Mouse (Mus musculus) liver, embryonic 14.5 days (tissue): ENCODE data around the gene Ifna16. TPM values are rescaled to one million over a fixed set of nuclear protein-coding genes. Genes with fewer than 3 reads are reported as not detected.

Source experiments
- ATAC-seq: fragments of 200-750 bp; cut with Nextera tagmentation; 2 replicates; pipeline ENCODE4 v1.8.0; 2017; ENCODE audit warnings: moderate number of reproducible peaks, mild to moderate bottlenecking, moderate library complexity; ENCODE audit not compliant: insufficient read depth
- DNase-seq, 3 experiments: peaks; one replicate each; pipeline ENCODE4 v3.0.0-alpha.2; 2012 to 2013; ENCODE audit warnings: low read depth in 3 of 3, low spot score in 3 of 3
- H3K27ac ChIP-seq: fragments of 300-500 bp; sonication (generic); 2 replicates; pipeline ENCODE4 v1.5.1; 2014; ENCODE audit warnings: moderate library complexity, mild to moderate bottlenecking, control low read depth, inconsistent platforms
- H3K27me3 ChIP-seq: fragments of 300-500 bp; sonication (generic); 2 replicates; pipeline ENCODE4 v1.6.1; 2014; ENCODE audit warnings: mild to moderate bottlenecking, low read length, moderate library complexity; ENCODE audit not compliant: control insufficient read depth, insufficient read depth
- H3K36me3 ChIP-seq: fragments of 300-500 bp; sonication (generic); replicated peaks from 2 replicates; pipeline ENCODE4 v1.6.1; 2014; ENCODE audit warnings: low read depth; ENCODE audit not compliant: control insufficient read depth, insufficient read depth
- H3K4me1 ChIP-seq, 2 experiments: fragments of 200-500 bp in 1 of 2; fragments of 300-500 bp in 1 of 2; sonication (generic) in 1 of 2; replicated peaks; 2 replicates each; pipeline ENCODE4 v1.6.1; 2012 to 2014; ENCODE audit warnings: antibody characterized with exemption in 1 of 2, inconsistent platforms in 1 of 2, low read length in 1 of 2; ENCODE audit not compliant: control insufficient read depth in 2 of 2, insufficient read depth in 2 of 2
- H3K4me2 ChIP-seq: fragments of 300-500 bp; sonication (generic); 2 replicates; pipeline ENCODE4 v1.6.1; 2014; ENCODE audit warnings: low read depth, mild to moderate bottlenecking, control low read depth, moderate library complexity
- H3K4me3 ChIP-seq, 2 experiments: fragments of 200-500 bp in 1 of 2; fragments of 300-500 bp in 1 of 2; sonication (generic) in 1 of 2; 2 replicates each; pipeline ENCODE4 v1.5.1; 2012 to 2014; ENCODE audit warnings: low read depth in 2 of 2, low read length in 2 of 2, mild to moderate bottlenecking in 2 of 2, control low read depth in 1 of 2, inconsistent platforms in 1 of 2, moderate library complexity in 1 of 2; ENCODE audit not compliant: insufficient read depth in 1 of 2
- H3K9ac ChIP-seq: fragments of 300-500 bp; sonication (generic); replicated peaks from 2 replicates; pipeline ENCODE4 v1.6.1; 2014; ENCODE audit warnings: mild to moderate bottlenecking, control low read depth, moderate library complexity
- H3K9me3 ChIP-seq: fragments of 300-500 bp; sonication (generic); 2 replicates; pipeline ENCODE4 v1.6.1; 2016; ENCODE audit warnings: low read length, mixed read lengths; ENCODE audit not compliant: control insufficient read depth
- CTCF ChIP-seq: IDR thresholded peaks from 2 replicates; pipeline ENCODE4 v1.5.1; 2016; ENCODE audit warnings: antibody characterized with exemption, low read depth, control low read depth
- EP300 ChIP-seq: IDR thresholded peaks from 2 replicates; pipeline ENCODE4 v1.6.1; 2016; ENCODE audit warnings: antibody characterized with exemption, low read depth
- WGBS: fragments of 180-500 bp; shearing (Covaris S2); extraction: QIAGEN DNeasy Blood & Tissue Kit; methylation state at CpG from one replicate; pipeline ENCODE4 v1.1.7; 2014; ENCODE audit not compliant: insufficient replicate concordance; 5-methylcytosine and 5-hydroxymethylcytosine counted together
- polyA plus RNA-seq, 2 experiments: library from polyadenylated mRNA; depleted of rRNA in 1 of 2; stranded (reverse) in 1 of 2; unstranded in 1 of 2; fragments of >200 nt; fragmentation: Nextera tagmentation in 1 of 2; extraction: Ambion mirVana in 1 of 2; gene quantifications; 2 replicates each; pipeline versions ENCODE4 v1.2.1 to v1.2.3; 2012 to 2014

The Ifna16 gene
- polyA plus RNA-seq, 2 experiments = not detected

DNA sequence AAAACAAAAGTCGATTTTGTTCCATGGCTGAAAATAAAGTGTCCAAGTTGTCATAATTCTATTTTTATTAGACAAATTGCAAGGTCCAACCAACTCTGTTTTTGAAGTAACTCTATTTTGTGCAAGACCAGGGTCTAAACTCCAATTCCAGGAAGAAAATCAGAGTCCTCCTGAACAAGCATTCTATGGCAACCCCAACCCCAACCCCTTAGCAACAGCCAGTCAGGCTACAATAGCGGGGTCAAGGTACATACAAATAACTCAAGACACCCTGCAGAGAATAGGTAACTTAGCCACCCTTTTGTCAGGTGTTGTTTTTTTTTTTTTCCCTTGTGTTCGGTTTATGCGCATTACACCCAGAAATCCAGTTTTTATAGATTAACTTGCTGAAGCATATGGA, 21.0 kb upstream of the Ifna16 start:
- Histone ChIP-seq H3K27ac (no peak overlapping the region), H3K27me3 (no peaks in the 10 kb centered on the region), H3K9ac (no peak overlapping the region), H3K36me3 (no peaks in the 10 kb centered on the region), H3K9me3 (no peaks in the 10 kb centered on the region), H3K4me3 (no peak overlapping the region), H3K4me2 (no peak overlapping the region), H3K4me1 (no peaks in the 10 kb centered on the region)
- TF ChIP-seq EP300 (no peak), CTCF (no peak)
- WGBS = 63% methylated on average over 4 of the region's 4 CpGs
- ATAC-seq = no peak
- no peak for DNase-seq

GRCm38 (mm10) chr4:88697108-88697507, 20.4 kb upstream of the Ifna16 start:
- no peak for ATAC-seq
- no peak overlapping the region for H3K4me2 ChIP-seq
- DNase-seq = no peak
- H3K9me3 ChIP-seq = no peaks in the 10 kb centered on the region
- H3K27ac ChIP-seq = no peak overlapping the region
- no peak overlapping the region for H3K9ac ChIP-seq
- no peaks in the 10 kb centered on the region for H3K4me1 ChIP-seq
- TF ChIP-seq CTCF = no peak
- no peak for TF ChIP-seq EP300
- no peaks in the 10 kb centered on the region for H3K36me3 ChIP-seq
- WGBS = 43% methylated on average over 6 of the region's 6 CpGs
- no peak overlapping the region for H3K4me3 ChIP-seq
- no peaks in the 10 kb centered on the region for H3K27me3 ChIP-seq

GRCm38 (mm10) chr4:88696237-88696884, 19.6 kb upstream of the Ifna16 start:
- ATAC-seq (peak; percentile 68; the same call in 1 of the 2 replicates), DNase-seq (peak; percentile 17 to 38 (median 23))
- H3K27ac ChIP-seq = no peak overlapping the region

DNA sequence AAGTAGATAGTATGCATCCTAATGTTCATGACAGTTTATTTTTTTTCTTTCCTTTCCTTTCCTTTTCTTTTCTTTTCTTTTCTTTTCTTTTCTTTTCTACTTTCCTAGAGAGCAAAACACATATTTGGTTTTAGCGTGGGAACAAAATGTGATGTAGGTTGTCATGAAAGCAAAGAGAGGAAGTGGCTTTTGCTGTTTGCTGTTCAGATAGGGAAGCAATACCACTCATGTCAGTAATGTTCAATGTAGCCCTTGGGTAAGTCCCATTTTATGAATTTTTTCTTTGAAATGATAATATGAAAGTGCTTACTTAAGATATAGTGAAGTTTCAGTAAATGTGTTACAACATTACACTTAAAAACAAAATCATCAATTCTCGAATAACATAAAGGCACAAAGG, 16.7 kb upstream of the Ifna16 start:
- Histone ChIP-seq H3K4me2 (no peak overlapping the region), H3K4me3 (no peak overlapping the region), H3K9me3 (no peaks in the 10 kb centered on the region), H3K27me3 (no peaks in the 10 kb centered on the region), H3K36me3 (no peaks in the 10 kb centered on the region), H3K4me1 (no peaks in the 10 kb centered on the region), H3K9ac (no peak overlapping the region), H3K27ac (no peak overlapping the region)
- DNase-seq = no peak
- 25% methylated on average over 2 of the region's 2 CpGs for WGBS
- no peak for ATAC-seq
- no peak for TF ChIP-seq EP300
- no peak for TF ChIP-seq CTCF

More at GRCm38 (mm10) chr4:88696237-88696884, 19.6 kb upstream of the Ifna16 start:
- Histone ChIP-seq H3K4me2 (no peak overlapping the region), H3K36me3 (no peaks in the 10 kb centered on the region), H3K9ac (no peak overlapping the region), H3K9me3 (no peaks in the 10 kb centered on the region), H3K4me1 (no peaks in the 10 kb centered on the region), H3K27me3 (no peaks in the 10 kb centered on the region), H3K4me3 (no peak overlapping the region)
- 17% methylated on average over 3 of the region's 3 CpGs for WGBS
- no peak for TF ChIP-seq EP300
- TF ChIP-seq CTCF = peak; percentile 98

GRCm38 (mm10) chr4:88692537-88692936, 15.8 kb upstream of the Ifna16 start:
- WGBS = 23% methylated on average over 1 of the region's 1 CpGs

More at GRCm38 (mm10) chr4:88692537-88692936, 15.8 kb upstream of the Ifna16 start:
- TF ChIP-seq CTCF = no peak
- no peak for TF ChIP-seq EP300
- ATAC-seq (no peak), DNase-seq (no peak)
- Histone ChIP-seq H3K4me2 (no peak overlapping the region), H3K27me3 (no peaks in the 10 kb centered on the region), H3K27ac (no peak overlapping the region), H3K36me3 (no peaks in the 10 kb centered on the region), H3K4me3 (no peak overlapping the region), H3K9ac (no peak overlapping the region), H3K4me1 (no peaks in the 10 kb centered on the region), H3K9me3 (no peaks in the 10 kb centered on the region)
